Mouse (Mus musculus): ENCODE data around the gene Dag1. TPM values are rescaled to one million over a fixed set of nuclear protein-coding genes. Genes with fewer than 3 reads are reported as not detected.
A peak's percentile ranks its signal among the peaks of the same experiment; 100 is the strongest.

The Dag1 gene
- polyA plus RNA-seq, 2 experiments from 2014 or later: 2.6 to 5.6 TPM

DNA sequence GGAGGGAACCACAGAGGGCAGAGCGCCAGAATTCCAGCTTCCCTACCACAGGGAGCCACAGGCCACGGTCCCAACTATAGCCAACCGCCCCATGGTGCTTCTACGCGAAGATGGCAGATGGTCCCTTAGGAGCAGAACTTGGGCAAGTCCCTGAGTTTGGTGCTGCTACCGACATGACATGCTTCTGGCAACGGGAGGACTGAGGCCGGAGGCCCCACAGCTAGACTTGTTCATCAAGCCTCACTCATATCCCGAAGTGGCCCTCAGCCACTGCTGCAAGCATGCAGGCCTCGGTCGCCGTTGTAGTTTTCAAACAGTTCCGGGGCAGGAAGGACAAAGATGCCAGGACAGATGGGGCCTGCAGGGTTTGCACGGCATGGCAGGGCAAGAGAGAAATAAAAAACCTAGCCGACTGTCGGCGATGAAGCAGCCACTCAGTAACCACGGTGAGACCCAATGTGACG lies 80.2 kb downstream of the Dag1 start:
- no peak for ATAC-seq

DNA sequence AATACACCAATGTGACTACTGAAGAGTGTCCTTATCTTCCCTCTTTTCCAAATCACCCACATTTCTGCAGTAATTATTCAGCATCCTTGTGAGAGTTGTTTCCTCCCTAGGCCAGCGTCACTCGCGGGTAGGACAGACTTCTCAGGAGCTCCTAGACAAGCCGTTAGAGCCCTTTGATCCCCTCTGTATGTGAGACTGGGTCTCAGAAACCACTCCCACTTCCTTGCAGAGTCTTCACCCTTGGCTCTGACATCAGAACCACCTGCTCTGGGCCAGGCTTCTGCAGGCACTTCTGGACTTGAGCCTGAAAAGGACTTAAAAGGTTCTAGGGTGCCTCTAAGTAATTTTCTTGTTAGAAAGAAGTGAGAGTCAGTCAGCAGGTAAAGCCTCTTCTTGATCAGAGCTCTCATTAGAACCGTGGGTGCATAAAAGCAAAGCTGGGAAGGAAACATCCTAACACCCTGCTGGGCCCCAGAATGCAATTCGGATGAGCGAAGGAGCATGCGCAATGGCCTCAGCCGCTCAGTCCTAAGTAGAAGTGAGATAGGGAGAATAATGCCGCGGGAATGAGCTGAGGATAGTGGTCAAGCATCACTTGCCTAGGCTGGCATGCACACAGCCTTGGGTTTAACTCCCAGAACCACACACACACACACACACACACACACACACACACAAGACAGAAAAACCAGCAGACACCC lies 80.8 kb downstream of the Dag1 start:
- no peak for ATAC-seq

DNA sequence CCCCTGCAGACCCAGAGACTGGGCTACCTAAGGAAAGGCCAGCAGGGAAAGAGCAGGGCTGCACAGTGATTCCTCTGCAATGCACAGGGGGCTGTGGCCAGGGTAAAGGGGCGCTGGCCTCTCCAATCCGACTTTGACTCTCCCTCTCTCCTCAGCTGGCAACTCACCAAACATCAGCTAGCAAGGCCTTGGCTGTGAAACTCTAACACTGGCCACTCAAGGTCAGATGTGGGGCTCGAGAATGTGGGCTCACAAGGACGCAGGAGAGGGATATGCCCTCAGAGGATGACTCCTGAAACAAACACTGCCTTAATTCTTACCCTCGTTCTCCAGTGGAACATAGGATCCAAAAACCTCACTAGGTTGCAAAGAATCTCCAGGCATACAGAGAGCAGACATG lies 85.4 kb downstream of the Dag1 start:
- ATAC-seq: no peak

DNA sequence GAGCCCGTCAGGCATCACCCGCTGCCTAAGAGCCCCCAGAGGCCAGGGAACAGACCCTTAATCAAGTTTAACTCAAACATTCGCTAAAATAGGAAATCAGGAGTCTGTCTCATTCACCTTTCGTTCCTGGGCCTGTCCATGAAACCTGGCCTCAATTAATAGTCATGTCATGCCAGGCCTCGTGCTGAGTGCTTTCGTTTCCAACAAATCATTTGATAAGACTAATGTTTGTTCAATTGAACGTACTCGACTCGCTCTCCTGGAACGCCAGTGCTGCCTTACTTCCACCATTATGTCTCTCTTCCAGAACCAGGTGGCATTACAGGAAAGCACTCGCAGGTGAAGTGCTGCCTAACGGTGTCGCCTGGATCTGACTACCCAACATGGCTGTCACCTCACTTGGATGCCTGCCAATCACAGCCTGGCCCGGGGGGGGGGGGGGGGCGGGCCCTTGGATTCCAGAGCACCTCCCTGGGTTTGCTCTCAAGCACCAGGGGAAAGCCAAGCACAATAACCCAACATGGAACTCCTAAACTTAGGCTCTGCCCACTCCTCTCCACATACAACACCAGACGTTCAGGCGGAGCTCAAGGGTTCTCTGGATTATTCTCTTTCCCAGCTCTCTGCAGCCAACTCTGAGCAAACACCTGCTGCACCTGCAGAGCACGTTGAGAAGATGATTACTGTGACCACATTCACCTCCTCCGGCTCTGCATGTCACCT lies 88.5 kb downstream of the Dag1 start:
- ATAC-seq: no peak

DNA sequence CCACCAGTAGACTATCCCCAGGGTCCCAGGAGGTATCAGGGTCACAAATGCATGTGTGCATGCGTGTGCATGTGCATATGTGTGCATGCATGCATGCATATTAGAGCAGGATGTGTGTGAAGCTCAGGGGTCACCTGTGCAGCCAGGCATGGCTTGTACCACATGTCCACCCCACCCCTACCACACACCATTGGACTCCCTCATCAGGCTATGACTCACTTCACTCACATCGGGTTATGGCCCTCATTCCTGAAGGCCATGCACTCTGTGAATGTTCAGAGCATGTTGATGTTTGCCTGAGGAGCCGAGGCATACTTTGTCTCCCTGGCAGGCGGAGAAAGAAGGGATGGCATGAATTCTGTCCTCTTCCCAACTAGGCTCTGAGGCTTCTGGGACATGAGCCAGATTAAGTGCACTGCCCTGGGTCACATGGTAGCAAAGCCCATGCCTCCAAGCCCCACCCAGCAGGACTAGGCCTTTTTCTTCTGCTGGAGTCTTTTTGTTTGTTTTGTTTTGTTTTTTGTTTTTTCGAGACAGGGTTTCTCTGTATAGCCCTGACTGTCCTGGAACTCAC lies 90.9 kb downstream of the Dag1 start:
- ATAC-seq: no peak

DNA sequence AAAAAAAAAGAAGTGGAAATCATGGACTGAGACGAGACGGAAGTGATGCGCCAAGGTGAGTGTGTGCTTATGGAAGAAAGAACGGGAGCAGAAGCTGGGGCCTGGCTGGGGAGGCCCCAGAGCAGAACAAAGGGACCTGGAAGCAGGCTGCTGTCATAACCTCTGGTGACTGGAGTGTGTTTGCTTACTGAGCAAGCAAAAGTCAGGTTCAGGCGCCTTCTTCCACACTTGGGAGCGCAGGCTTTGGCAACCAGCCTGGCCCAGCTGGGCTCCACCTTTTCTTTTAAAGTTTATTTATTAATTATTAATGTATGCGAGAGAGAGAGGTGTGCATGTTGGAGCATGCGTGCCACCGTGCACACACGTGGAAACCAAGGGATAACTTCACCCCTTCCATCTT lies 94.0 kb downstream of the Dag1 start:
- ATAC-seq: no peak

DNA sequence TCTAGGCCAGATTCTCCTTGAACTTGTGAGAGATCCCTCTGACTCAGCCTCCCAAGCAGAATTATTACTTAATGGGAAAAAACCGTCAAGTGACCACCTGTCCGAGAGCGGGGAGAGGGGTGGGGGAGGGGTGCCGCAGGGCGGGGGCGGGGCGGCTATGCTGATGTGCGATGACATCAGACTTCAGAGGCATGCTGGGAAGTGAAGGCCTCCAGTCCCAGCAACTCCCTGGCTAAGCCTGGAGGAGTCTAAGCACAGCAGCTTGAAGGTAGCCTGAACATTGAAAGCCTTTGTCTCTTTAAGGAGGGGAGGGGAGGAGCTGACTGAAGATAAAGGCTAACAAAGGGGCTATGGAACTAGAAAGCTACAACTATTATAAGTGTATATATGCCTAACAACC lies 98.6 kb downstream of the Dag1 start:
- no peak for ATAC-seq

DNA sequence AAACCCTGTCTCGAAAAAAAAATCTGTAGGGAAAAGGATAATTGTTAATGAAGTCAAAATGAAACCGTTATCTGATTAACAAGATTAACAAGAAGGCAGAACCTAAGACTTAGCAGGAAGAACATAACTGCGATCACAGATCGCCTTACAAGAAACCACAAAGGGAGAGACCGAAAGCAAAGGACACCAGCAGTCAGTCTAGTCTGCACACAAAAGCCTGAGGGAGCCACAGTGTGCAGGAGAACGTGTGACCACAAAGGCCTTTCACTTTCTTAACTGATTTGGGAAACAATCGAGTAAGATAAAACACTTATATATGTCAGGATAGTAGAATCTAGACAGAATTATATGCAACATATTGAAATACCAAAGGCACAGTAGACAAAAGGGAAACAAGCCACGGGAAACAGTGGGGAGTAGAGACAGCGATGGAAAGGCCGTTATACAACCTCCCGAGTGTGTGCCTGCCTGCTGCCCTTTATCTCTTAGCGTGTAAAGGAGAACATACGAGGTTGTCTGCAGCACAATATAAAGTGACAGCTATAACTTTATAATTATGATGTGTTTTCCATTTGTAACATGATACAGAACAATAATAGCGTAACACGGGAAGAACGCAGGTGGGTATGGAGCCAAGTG lies 100.0 kb downstream of the Dag1 start:
- ATAC-seq: peak; percentile 54

DNA sequence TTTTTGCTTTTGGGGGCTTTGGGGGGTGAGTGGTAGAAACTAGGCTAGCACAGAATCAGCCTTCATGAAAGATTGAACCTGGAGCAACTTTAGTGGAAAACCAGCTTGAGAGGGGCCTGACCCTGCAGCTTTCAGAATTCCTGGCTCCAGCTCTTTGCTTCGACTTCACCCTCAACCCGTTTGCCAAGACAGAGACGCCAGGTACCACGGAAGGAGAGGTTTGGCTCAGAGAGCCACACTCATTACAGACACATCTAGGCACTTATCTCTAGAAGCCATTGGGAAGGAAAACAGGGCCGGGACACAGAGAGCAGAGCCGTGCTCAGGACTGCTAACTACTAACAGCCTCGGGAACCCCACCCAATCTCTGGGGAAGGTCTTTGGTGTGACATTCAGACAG lies 105.9 kb downstream of the Dag1 start:
- ATAC-seq: no peak

DNA sequence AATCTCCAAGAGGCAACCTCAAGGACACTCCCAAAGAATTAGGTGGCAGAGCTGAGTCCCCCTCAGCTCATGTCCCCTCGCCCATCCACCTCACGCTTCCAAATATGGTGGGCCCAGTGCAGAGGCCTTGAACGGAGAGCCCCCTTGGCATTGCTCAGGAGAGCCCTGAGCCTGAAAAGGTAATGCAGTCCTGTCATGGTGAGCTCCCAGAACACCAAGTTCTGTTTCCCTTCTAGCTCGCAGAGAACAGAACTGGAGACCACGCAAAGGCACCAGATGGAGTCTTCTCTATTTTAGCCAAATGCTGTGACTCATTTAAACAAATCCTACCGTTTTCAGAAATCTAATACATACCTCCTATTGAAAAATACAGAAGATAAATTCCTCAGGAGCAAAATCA lies 106.3 kb downstream of the Dag1 start:
- no peak for ATAC-seq

DNA sequence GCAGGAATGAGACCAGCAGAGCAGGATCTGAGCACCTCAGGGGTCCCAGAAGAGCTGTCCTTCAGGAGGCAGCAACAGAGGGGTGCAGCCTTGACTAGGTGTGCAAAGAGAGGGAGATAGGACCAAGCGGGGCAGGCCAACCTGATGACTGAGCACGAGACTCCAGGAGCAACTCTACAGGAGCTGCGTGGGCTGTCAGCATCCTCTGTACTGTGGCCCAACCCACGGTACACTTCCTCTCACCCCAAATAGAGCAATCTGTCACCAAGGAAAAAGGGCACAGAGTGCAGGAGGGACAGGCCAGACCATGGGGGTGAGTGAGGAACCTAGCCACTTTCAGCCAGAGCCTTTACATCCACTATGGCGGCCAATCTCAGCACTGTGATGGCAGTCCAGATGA lies 107.0 kb downstream of the Dag1 start:
- ATAC-seq: peak; percentile 71

DNA sequence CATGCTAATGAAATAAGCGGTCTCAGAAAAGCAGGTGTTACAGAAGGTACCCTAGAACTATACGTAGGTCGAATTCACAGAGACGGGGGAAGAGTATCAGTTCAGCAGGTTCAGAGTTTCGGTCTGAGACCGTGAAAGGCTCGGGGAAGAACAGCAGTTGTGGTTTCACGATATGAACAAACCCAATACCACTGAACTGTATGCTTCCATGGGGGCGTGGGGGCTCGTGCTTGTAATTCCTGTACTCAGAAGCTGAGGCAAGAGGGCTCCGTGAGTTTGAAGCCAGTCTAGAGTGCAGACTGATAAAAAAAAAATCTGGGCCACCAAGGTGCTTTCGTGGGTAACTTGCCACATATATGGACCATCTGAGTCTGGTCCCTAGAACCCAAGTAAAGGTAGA lies 108.9 kb downstream of the Dag1 start:
- peak; percentile 56 for ATAC-seq

Other genes starting within 250 kb of the Dag1 start
- gene Gmppb, start 214.7 kb downstream of the Dag1 start, polyA plus RNA-seq (2017; shearing (Covaris generic)): 10 to 100 TPM; 18.0 to 25.0 TPM
- 1 to 10 TPM; 2.0 to 2.8 TPM for gene Amigo3, start 210.8 kb downstream of the Dag1 start, polyA plus RNA-seq (2017; shearing (Covaris generic))
- 1 to 10 TPM; 1.4 to 1.5 TPM for gene Mst1, start 183.5 kb downstream of the Dag1 start, polyA plus RNA-seq (2017; shearing (Covaris generic))
- 10 to 100 TPM; 68.1 to 87.9 TPM for gene Rnf123, start 180.6 kb downstream of the Dag1 start, polyA plus RNA-seq (2017; shearing (Covaris generic))
- gene Apeh, start 169.4 kb downstream of the Dag1 start, polyA plus RNA-seq (2017; shearing (Covaris generic)): 10 to 100 TPM; 52.2 to 70.5 TPM
- gene Bsn, start 73.6 kb downstream of the Dag1 start, polyA plus RNA-seq (2017; shearing (Covaris generic)): under 1 TPM; 0.10 to 0.23 TPM
- 1 to 10 TPM; 2.6 to 6.1 TPM for gene Nicn1, start 26.5 kb upstream of the Dag1 start, polyA plus RNA-seq (2017; shearing (Covaris generic))
- 1 to 10 TPM; 1.4 to 2.0 TPM for gene Amt, start 32.9 kb upstream of the Dag1 start, polyA plus RNA-seq (2017; shearing (Covaris generic))
- 100 to 1,000 TPM; 319 to 423 TPM for gene Rhoa, start 42.2 kb upstream of the Dag1 start, polyA plus RNA-seq (2017; shearing (Covaris generic))
- 10 to 100 TPM; 14.8 to 22.7 TPM for gene Tcta, start 42.2 kb upstream of the Dag1 start, polyA plus RNA-seq (2017; shearing (Covaris generic))
- 100 to 1,000 TPM; 464 to 565 TPM for gene Gpx1, start 74.9 kb upstream of the Dag1 start, polyA plus RNA-seq (2017; shearing (Covaris generic))
- 100 to 1,000 TPM; 102 to 155 TPM for gene Usp4, start 83.9 kb upstream of the Dag1 start, polyA plus RNA-seq (2017; shearing (Covaris generic))
- gene 1700102P08Rik, start 128.8 kb upstream of the Dag1 start, polyA plus RNA-seq (2017; shearing (Covaris generic)): 1 to 10 TPM in 1 of 2 experiments, not detected in 1; 1.6 TPM
- under 1 TPM in 1 of 2 experiments, not detected in 1; 0.11 TPM for gene Ccdc36, start 164.5 kb upstream of the Dag1 start, polyA plus RNA-seq (2017; shearing (Covaris generic))
- gene BC048562, start 172.5 kb upstream of the Dag1 start, polyA plus RNA-seq (2017; shearing (Covaris generic)): not detected
- 10 to 100 TPM; 29.9 to 39.2 TPM for gene Ccdc71, start 196.6 kb upstream of the Dag1 start, polyA plus RNA-seq (2017; shearing (Covaris generic))
- gene Klhdc8b, start 197.6 kb upstream of the Dag1 start, polyA plus RNA-seq (2017; shearing (Covaris generic)): 1 to 10 TPM; 1.6 to 2.2 TPM
- under 1 TPM; 0.10 to 0.13 TPM for gene Lamb2, start 215.8 kb upstream of the Dag1 start, polyA plus RNA-seq (2017; shearing (Covaris generic))
- 10 to 100 TPM; 15.1 to 16.6 TPM for gene Usp19, start 226.6 kb upstream of the Dag1 start, polyA plus RNA-seq (2017; shearing (Covaris generic))
- gene Qars, start 243.7 kb upstream of the Dag1 start, polyA plus RNA-seq (2017; shearing (Covaris generic)): 100 to 1,000 TPM; 132 to 223 TPM